Mouse (Mus musculus) forebrain, embryonic 12.5 days (tissue): ENCODE results near the gene Sh2d3c. TPM values are rescaled to one million over a fixed set of nuclear protein-coding genes. Genes with fewer than 3 reads are reported as not detected.

Source experiments
- ATAC-seq: fragments of 200-750 bp; cut with Nextera tagmentation; 2 replicates; pipeline ENCODE4 v1.8.0; 2017; ENCODE audit warnings: moderate TSS enrichment; ENCODE audit not compliant: low FRiP score
- H3K27ac ChIP-seq: fragments of 300-500 bp; sonication (generic); 2 replicates; pipeline ENCODE4 v1.5.1; 2016; ENCODE audit warnings: mild to moderate bottlenecking
- H3K27me3 ChIP-seq: fragments of 300-500 bp; sonication (generic); 2 replicates; pipeline ENCODE4 v1.6.1; 2016; ENCODE audit warnings: mild to moderate bottlenecking
- H3K36me3 ChIP-seq: fragments of 300-500 bp; sonication (generic); replicated peaks from 2 replicates; pipeline ENCODE4 v1.6.1; 2016; ENCODE audit warnings: mild to moderate bottlenecking
- H3K4me1 ChIP-seq: fragments of 300-500 bp; sonication (generic); 2 replicates; pipeline ENCODE4 v1.6.1; 2016
- H3K4me2 ChIP-seq: fragments of 300-500 bp; sonication (generic); 2 replicates; pipeline ENCODE4 v1.6.1; 2016; ENCODE audit warnings: mild to moderate bottlenecking, moderate library complexity
- H3K4me3 ChIP-seq: fragments of 300-500 bp; sonication (generic); replicated peaks from 2 replicates; pipeline ENCODE4 v1.5.1; 2016; ENCODE audit warnings: mild to moderate bottlenecking
- H3K9ac ChIP-seq: fragments of 300-500 bp; sonication (generic); 2 replicates; pipeline ENCODE4 v1.6.1; 2016; ENCODE audit warnings: mild to moderate bottlenecking
- H3K9me3 ChIP-seq: fragments of 300-500 bp; sonication (generic); 2 replicates; pipeline ENCODE4 v1.6.1; 2016
- WGBS: fragments of 180-500 bp; shearing (Covaris S2); methylation state at CpG from one replicate; pipeline ENCODE4 v1.1.7; 2016; 5-methylcytosine and 5-hydroxymethylcytosine counted together
- polyA plus RNA-seq: library from polyadenylated mRNA; unstranded; fragments of >200 nt; fragmentation: Nextera tagmentation; extraction: Ambion mirVana; gene quantifications from 2 replicates; pipeline ENCODE4 v1.2.1, GENCODE M21; 2016

The Sh2d3c gene
- polyA plus RNA-seq, 1 experiment from 2014 or later: 30.1 TPM

- ATAC-seq: no peak
- Histone ChIP-seq H3K27ac (no peak overlapping the region), H3K4me1 (peaks cover 26% of the 10 kb centered on the region), H3K27me3 (no peaks in the 10 kb centered on the region), H3K36me3 (peaks cover 60% of the 10 kb centered on the region), H3K4me2 (no peak overlapping the region), H3K4me3 (no peak overlapping the region), H3K9me3 (no peaks in the 10 kb centered on the region), H3K9ac (no peak overlapping the region)
- WGBS: 89% methylated on average over 16 of the region's 16 CpGs
Measured at GRCm38 (mm10) chr2:32749082-32749481, 28.2 kb downstream of the Sh2d3c start.

- Histone ChIP-seq H3K27ac (peak overlapping the region; percentile 74), H3K4me2 (no peak overlapping the region), H3K4me3 (no peak overlapping the region), H3K4me1 (peaks cover 26% of the 10 kb centered on the region), H3K27me3 (no peaks in the 10 kb centered on the region), H3K9ac (no peak overlapping the region), H3K36me3 (peaks cover 63% of the 10 kb centered on the region), H3K9me3 (no peaks in the 10 kb centered on the region)
- WGBS: 74% methylated on average over 7 of the region's 7 CpGs
- no peak for ATAC-seq
Measured at GRCm38 (mm10) chr2:32750199-32750598, 29.3 kb downstream of the Sh2d3c start.

GRCm38 (mm10) chr2:32750887-32751664 is 30.2 kb downstream of the Sh2d3c start:
- peaks cover 26% of the 10 kb centered on the region for H3K4me1 ChIP-seq
- no peaks in the 10 kb centered on the region for H3K27me3 ChIP-seq
- no peaks in the 10 kb centered on the region for H3K9me3 ChIP-seq
- H3K27ac ChIP-seq: peak overlapping the region; percentile 74
- WGBS: 5% methylated on average over 31 of the region's 31 CpGs
- peak overlapping the region; percentile 48; the same call in 1 of the 2 replicates for H3K9ac ChIP-seq
- H3K4me2 ChIP-seq: peak overlapping the region; percentile 57
- peak overlapping the region; percentile 32 for H3K4me3 ChIP-seq
- peak; percentile 86 for ATAC-seq
- peaks cover 54% of the 10 kb centered on the region for H3K36me3 ChIP-seq

GRCm38 (mm10) chr2:32751665-32752033 is 30.8 kb downstream of the Sh2d3c start:
- peaks cover 49% of the 10 kb centered on the region for H3K36me3 ChIP-seq
- peaks cover 26% of the 10 kb centered on the region for H3K4me1 ChIP-seq
- H3K4me3 ChIP-seq: peak overlapping the region; percentile 32
- H3K9me3 ChIP-seq: no peaks in the 10 kb centered on the region
- WGBS: 22% methylated on average over 10 of the region's 10 CpGs
- H3K4me2 ChIP-seq: peak overlapping the region; percentile 57
- peak overlapping the region; percentile 74 for H3K27ac ChIP-seq
- H3K9ac ChIP-seq: peak overlapping the region; percentile 48; the same call in 1 of the 2 replicates
- no peak for ATAC-seq
- no peaks in the 10 kb centered on the region for H3K27me3 ChIP-seq

- Histone ChIP-seq H3K9ac (0 out of 2 replicates have a peak overlapping the region, but pooled peaks have one; percentile 12), H3K36me3 (peaks cover 43% of the 10 kb centered on the region), H3K27me3 (no peaks in the 10 kb centered on the region), H3K4me3 (no peak overlapping the region), H3K9me3 (no peaks in the 10 kb centered on the region), H3K4me1 (peaks cover 26% of the 10 kb centered on the region), H3K4me2 (no peak overlapping the region), H3K27ac (no peak overlapping the region)
- ATAC-seq: no peak
- WGBS: 71% methylated on average over 10 of the region's 10 CpGs
Measured at GRCm38 (mm10) chr2:32752181-32752580, 31.3 kb downstream of the Sh2d3c start.

GRCm38 (mm10) chr2:32756674-32757055 is 35.8 kb downstream of the Sh2d3c start:
- no peak overlapping the region for H3K27ac ChIP-seq
- WGBS: 33% methylated on average over 6 of the region's 6 CpGs
- peaks cover 26% of the 10 kb centered on the region for H3K4me1 ChIP-seq

GRCm38 (mm10) chr2:32757056-32757845 is 36.4 kb downstream of the Sh2d3c start, which contains the start of gene Tor2a:
Tor2a (plus strand) TSS chr2:32757234.
- under 1% methylated on average over 66 of the region's 66 CpGs for WGBS
- peak within 1 kb of the TSS; percentile 60 for H3K4me2 ChIP-seq
- H3K4me1 ChIP-seq: peaks cover 20% of the 10 kb centered on the region
- H3K27ac ChIP-seq: peak within 1 kb of the TSS; percentile 90
- H3K4me3 ChIP-seq: peak within 1 kb of the TSS; percentile 75
- peak; percentile 94 for ATAC-seq
- peaks cover 47% of the 10 kb centered on the region for H3K36me3 ChIP-seq
- H3K9ac ChIP-seq: peak within 1 kb of the TSS; percentile 88
- no peaks in the 10 kb centered on the region for H3K27me3 ChIP-seq
- no peaks in the 10 kb centered on the region for H3K9me3 ChIP-seq

More at GRCm38 (mm10) chr2:32756674-32757055, 35.8 kb downstream of the Sh2d3c start:
- Histone ChIP-seq H3K4me2 (peak overlapping the region; percentile 33), H3K36me3 (peaks cover 43% of the 10 kb centered on the region), H3K4me3 (no peak overlapping the region), H3K9me3 (no peaks in the 10 kb centered on the region), H3K9ac (no peak overlapping the region), H3K27me3 (no peaks in the 10 kb centered on the region)
- ATAC-seq: peak; percentile 21; the same call in 1 of the 2 replicates

- Histone ChIP-seq H3K27me3 (no peaks in the 10 kb centered on the region), H3K9ac (no peak overlapping the region), H3K36me3 (peaks cover 45% of the 10 kb centered on the region), H3K9me3 (no peaks in the 10 kb centered on the region), H3K4me2 (no peak overlapping the region), H3K4me1 (peaks cover 15% of the 10 kb centered on the region; the same call in 1 of the 2 replicates), H3K4me3 (no peak overlapping the region), H3K27ac (no peak overlapping the region)
- ATAC-seq: no peak
- WGBS: 88% methylated on average over 8 of the region's 8 CpGs
Measured at GRCm38 (mm10) chr2:32758503-32758902, 37.6 kb downstream of the Sh2d3c start.

GRCm38 (mm10) chr2:32759001-32759400 is 38.1 kb downstream of the Sh2d3c start:
- no peak overlapping the region for H3K27ac ChIP-seq
- no peak overlapping the region for H3K9ac ChIP-seq
- H3K4me1 ChIP-seq: peaks cover 15% of the 10 kb centered on the region; the same call in 1 of the 2 replicates
- peaks cover 44% of the 10 kb centered on the region for H3K36me3 ChIP-seq
- 76% methylated on average over 2 of the region's 2 CpGs for WGBS
- no peak for ATAC-seq
- H3K4me2 ChIP-seq: no peak overlapping the region
- no peaks in the 10 kb centered on the region for H3K27me3 ChIP-seq
- no peaks in the 10 kb centered on the region for H3K9me3 ChIP-seq
- no peak overlapping the region for H3K4me3 ChIP-seq

GRCm38 (mm10) chr2:32761361-32761760 is 40.5 kb downstream of the Sh2d3c start:
- Histone ChIP-seq H3K9me3 (no peaks in the 10 kb centered on the region), H3K9ac (no peak overlapping the region), H3K4me3 (no peak overlapping the region), H3K36me3 (peaks cover 34% of the 10 kb centered on the region), H3K27me3 (no peaks in the 10 kb centered on the region), H3K4me2 (no peak overlapping the region), H3K27ac (no peak overlapping the region), H3K4me1 (peaks cover 15% of the 10 kb centered on the region; the same call in 1 of the 2 replicates)
- 90% methylated on average over 14 of the region's 14 CpGs for WGBS
- no peak for ATAC-seq

- Histone ChIP-seq H3K27me3 (no peaks in the 10 kb centered on the region), H3K9ac (no peak overlapping the region), H3K4me2 (no peak overlapping the region), H3K36me3 (peaks cover 34% of the 10 kb centered on the region), H3K4me1 (peaks cover 15% of the 10 kb centered on the region; the same call in 1 of the 2 replicates), H3K27ac (no peak overlapping the region), H3K9me3 (no peaks in the 10 kb centered on the region), H3K4me3 (no peak overlapping the region)
- ATAC-seq: no peak
- 93% methylated on average over 4 of the region's 4 CpGs for WGBS
Measured at GRCm38 (mm10) chr2:32761859-32762258, 41.0 kb downstream of the Sh2d3c start.

GRCm38 (mm10) chr2:32763353-32763752 is 42.5 kb downstream of the Sh2d3c start:
- H3K4me2 ChIP-seq: no peak overlapping the region
- H3K9ac ChIP-seq: no peak overlapping the region
- ATAC-seq: no peak
- H3K4me3 ChIP-seq: no peak overlapping the region
- WGBS: 81% methylated on average over 3 of the region's 3 CpGs
- H3K4me1 ChIP-seq: peaks cover 7% of the 10 kb centered on the region; the same call in 1 of the 2 replicates
- H3K36me3 ChIP-seq: peaks cover 34% of the 10 kb centered on the region
- no peaks in the 10 kb centered on the region for H3K9me3 ChIP-seq
- H3K27me3 ChIP-seq: no peaks in the 10 kb centered on the region
- H3K27ac ChIP-seq: no peak overlapping the region
